ENCODE assay signal across 17 mouse cellular contexts in genomic region chr13:113374084-113374405, GRCm38 (mm10).
DNase-seq lines count a peak whose midpoint lies in the region; ATAC-seq and TF ChIP-seq lines count a peak whose summit lies in the region.
"Had no signal": no experiment of that assay in that cellular context is flagged by ENCODE, and none has a peak within 500 bp of the region (broad histone marks: within the 10 kb centered on the region; RNA-seq: fewer than 3 reads in every experiment).

No protein-coding gene starts in this region.

- ATAC-seq in intestine, embryonic 14.5 days (replicated peaks; ENCODE audit: low FRiP score, low TSS enrichment, low read depth) = no peak
- no peak for ATAC-seq in intestine, embryonic 15.5 days
- ATAC-seq in embryonic facial prominence, embryonic 11.5 days (replicated peaks; ENCODE audit: insufficient number of reproducible peaks, low FRiP score, low TSS enrichment, low read depth) = no peak
- ATAC-seq in limb, embryonic 14.5 days (ENCODE audit: low FRiP score, low read depth) = peak; percentile 57
- ATAC-seq: CD4-positive, CD25-positive, alpha-beta regulatory T cell, adult 4 months; intestine, embryonic 16.5 days; Patski had no signal

- no peaks in the 10 kb centered on the region for H3K4me1 ChIP-seq in intestine, embryonic 14.5 days (replicated peaks; ENCODE audit: control insufficient read depth, insufficient read depth, low read length)
- no peaks in the 10 kb centered on the region; the same call in 1 of the 2 replicates for H3K4me1 ChIP-seq in intestine, embryonic 15.5 days (replicated peaks)
- no peaks in the 10 kb centered on the region for H3K4me1 ChIP-seq in embryonic facial prominence, embryonic 11.5 days (ENCODE audit: control insufficient read depth, insufficient read depth, low read length)
- H3K4me1 ChIP-seq in limb, embryonic 14.5 days (ENCODE audit: control insufficient read depth, insufficient read depth, low read length) = no peaks in the 10 kb centered on the region
- H3K4me1 ChIP-seq: neural tube, embryonic 15.5 days had no signal

- DNase-seq in intestine, embryonic 14.5 days (ENCODE audit: low spot score) = peak; percentile 41
- peak; percentile 11 for DNase-seq in brain, adult 2 months (ENCODE audit: low read depth, low spot score)
- peak; percentile 53 for DNase-seq in embryonic facial prominence, embryonic 11.5 days (ENCODE audit: low spot score)
- peak; percentile 54 for DNase-seq in limb, embryonic 14.5 days (ENCODE audit: low spot score)
- no peak for DNase-seq in thymus, postnatal 10 days (ENCODE audit: low spot score in 2 of 2)
- DNase-seq in right cerebral cortex, postnatal 14 days = no peak
- DNase-seq in testis, postnatal 14 days (ENCODE audit: low spot score) = no peak
- DNase-seq: cerebellum, postnatal 25 days; kidney, postnatal 25 days; right cerebral cortex, adult 18-20 months; thymus, postnatal 4 days had no signal

- no peak overlapping the region for H3K4me3 ChIP-seq in intestine, embryonic 14.5 days (ENCODE audit: low read depth, low read length)
- no peak overlapping the region for H3K4me3 ChIP-seq in intestine, embryonic 15.5 days (replicated peaks)
- no peak overlapping the region for H3K4me3 ChIP-seq in embryonic facial prominence, embryonic 11.5 days (ENCODE audit: low read depth, low read length)
- H3K4me3 ChIP-seq in limb, embryonic 14.5 days (replicated peaks; ENCODE audit: low read length) = no peak overlapping the region
- H3K4me3 ChIP-seq: neural tube, embryonic 15.5 days had no signal

- no peaks in the 10 kb centered on the region for H3K27me3 ChIP-seq in intestine, embryonic 14.5 days (replicated peaks; ENCODE audit: control insufficient read depth, insufficient read depth, low read length)
- H3K27me3 ChIP-seq in intestine, embryonic 15.5 days (replicated peaks) = no peaks in the 10 kb centered on the region
- no peaks in the 10 kb centered on the region for H3K27me3 ChIP-seq in embryonic facial prominence, embryonic 11.5 days (ENCODE audit: control insufficient read depth, insufficient read depth, low read length)
- H3K27me3 ChIP-seq in limb, embryonic 14.5 days (ENCODE audit: control insufficient read depth, insufficient read depth, low read length) = no peaks in the 10 kb centered on the region
- H3K27me3 ChIP-seq: neural tube, embryonic 15.5 days; Patski had no signal

- H3K27ac ChIP-seq in intestine, embryonic 14.5 days (ENCODE audit: low read depth) = no peak overlapping the region
- no peak overlapping the region for H3K27ac ChIP-seq in intestine, embryonic 15.5 days
- H3K27ac ChIP-seq in embryonic facial prominence, embryonic 11.5 days (replicated peaks; ENCODE audit: low read depth, low read length) = no peak overlapping the region
- no peak overlapping the region for H3K27ac ChIP-seq in limb, embryonic 14.5 days (replicated peaks; ENCODE audit: low read depth, low read length)
- H3K27ac ChIP-seq: macrophage; neural tube, embryonic 15.5 days had no signal

- 10% methylated on average over 2 of the region's 2 CpGs for WGBS in intestine, embryonic 14.5 days
- 25% methylated on average over 2 of the region's 2 CpGs for WGBS in intestine, embryonic 15.5 days
- WGBS in embryonic facial prominence, embryonic 11.5 days = 31% methylated on average over 2 of the region's 2 CpGs
- 11% methylated on average over 2 of the region's 2 CpGs for WGBS in limb, embryonic 14.5 days

- H3K36me3 ChIP-seq in intestine, embryonic 14.5 days (ENCODE audit: control insufficient read depth, insufficient read depth, low read length) = no peaks in the 10 kb centered on the region
- H3K36me3 ChIP-seq in intestine, embryonic 15.5 days = no peaks in the 10 kb centered on the region
- no peaks in the 10 kb centered on the region for H3K36me3 ChIP-seq in embryonic facial prominence, embryonic 11.5 days (replicated peaks; ENCODE audit: control insufficient read depth, insufficient read depth, low read depth, low read length)
- peaks cover 7% of the 10 kb centered on the region for H3K36me3 ChIP-seq in limb, embryonic 14.5 days (ENCODE audit: control insufficient read depth, insufficient read depth, low read length)
- H3K36me3 ChIP-seq: neural tube, embryonic 15.5 days had no signal

- no peak for TF ChIP-seq POLR2A in limb, embryonic 14.5 days (IDR thresholded peaks at IDR 0.05; ENCODE audit: borderline replicate concordance, extremely low read depth, insufficient read depth, insufficient read length)

- no peaks in the 10 kb centered on the region for H3K9me3 ChIP-seq in intestine, embryonic 14.5 days (ENCODE audit: control insufficient read depth, low read length)
- no peaks in the 10 kb centered on the region for H3K9me3 ChIP-seq in intestine, embryonic 15.5 days
- no peaks in the 10 kb centered on the region for H3K9me3 ChIP-seq in embryonic facial prominence, embryonic 11.5 days (replicated peaks; ENCODE audit: control insufficient read depth, low read length)
- H3K9me3 ChIP-seq in limb, embryonic 14.5 days (ENCODE audit: control insufficient read depth, low read length) = no peaks in the 10 kb centered on the region
- H3K9me3 ChIP-seq: neural tube, embryonic 15.5 days had no signal

- no peak overlapping the region for H3K4me2 ChIP-seq in intestine, embryonic 14.5 days (ENCODE audit: low read length)
- H3K4me2 ChIP-seq in intestine, embryonic 15.5 days (replicated peaks) = no peak overlapping the region
- no peak overlapping the region for H3K4me2 ChIP-seq in embryonic facial prominence, embryonic 11.5 days (ENCODE audit: low read depth, low read length)
- no peak overlapping the region for H3K4me2 ChIP-seq in limb, embryonic 14.5 days (replicated peaks; ENCODE audit: low read depth, low read length, severe bottlenecking)
- H3K4me2 ChIP-seq: neural tube, embryonic 15.5 days had no signal

- no peak overlapping the region for H3K9ac ChIP-seq in intestine, embryonic 14.5 days (ENCODE audit: low read length)
- no peak overlapping the region for H3K9ac ChIP-seq in intestine, embryonic 15.5 days
- H3K9ac ChIP-seq in embryonic facial prominence, embryonic 11.5 days (replicated peaks; ENCODE audit: low read length) = no peak overlapping the region
- no peak overlapping the region for H3K9ac ChIP-seq in limb, embryonic 14.5 days (ENCODE audit: low read depth, low read length, severe bottlenecking)
- H3K9ac ChIP-seq: neural tube, embryonic 15.5 days had no signal

Comparison
In these comparisons a context has a peak if more than half of its experiments do, and no peak if none do; other contexts are left out.
1. DNase-seq: peak in intestine, embryonic 14.5 days (single experiment), brain, adult 2 months (single experiment), embryonic facial prominence, embryonic 11.5 days (single experiment) and limb, embryonic 14.5 days (single experiment); none in thymus, postnatal 10 days (0 of 2), right cerebral cortex, postnatal 14 days (single experiment) and testis, postnatal 14 days (single experiment).